Mouse (Mus musculus): ENCODE data around the gene Tbc1d1. TPM values are rescaled to one million over a fixed set of nuclear protein-coding genes. Genes with fewer than 3 reads are reported as not detected.

Gene Tbc1d1
- total and polyA plus RNA-seq, 3 experiments = 9.7 to 14.2 (median 10.2) TPM

- no peak for DNase-seq
Measured at GRCm38 (mm10) chr5:64279668-64280067, 123.6 kb downstream of the Tbc1d1 start.

- DNase-seq = no peak
Measured at GRCm38 (mm10) chr5:64280191-64280590, 124.1 kb downstream of the Tbc1d1 start.

- DNase-seq = no peak
Measured at GRCm38 (mm10) chr5:64280613-64281012, 124.5 kb downstream of the Tbc1d1 start.

GRCm38 (mm10) chr5:64281674-64282073 lies 125.6 kb downstream of the Tbc1d1 start:
- DNase-seq = peak; percentile 59

- DNase-seq = no peak
Measured at GRCm38 (mm10) chr5:64282594-64282993, 126.5 kb downstream of the Tbc1d1 start.

GRCm38 (mm10) chr5:64285289-64285688 lies 129.2 kb downstream of the Tbc1d1 start:
- no peak for DNase-seq

DNA sequence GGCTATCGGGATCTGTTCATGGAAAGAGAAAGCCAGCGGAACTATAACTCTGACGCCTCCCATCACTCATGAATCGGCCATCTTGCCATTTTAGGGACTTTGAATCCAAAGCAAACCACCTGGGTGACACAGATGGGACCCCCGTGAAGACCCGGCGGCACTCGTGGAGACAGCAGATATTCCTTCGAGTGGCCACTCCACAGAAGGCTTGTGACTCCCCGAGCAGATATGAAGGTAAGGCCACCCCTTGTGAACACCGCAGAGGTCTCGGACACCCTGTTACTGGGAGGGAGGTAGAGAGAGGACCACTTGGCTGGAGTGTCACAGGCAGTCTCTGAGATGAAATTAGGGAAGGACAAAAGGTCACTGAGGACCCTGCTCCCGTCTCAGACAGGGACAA lies 129.7 kb downstream of the Tbc1d1 start:
- no peak for DNase-seq

- DNase-seq = no peak
Measured at GRCm38 (mm10) chr5:64287287-64287686, 131.2 kb downstream of the Tbc1d1 start.

- no peak for DNase-seq
Measured at GRCm38 (mm10) chr5:64288031-64288928, 132.2 kb downstream of the Tbc1d1 start.

DNA sequence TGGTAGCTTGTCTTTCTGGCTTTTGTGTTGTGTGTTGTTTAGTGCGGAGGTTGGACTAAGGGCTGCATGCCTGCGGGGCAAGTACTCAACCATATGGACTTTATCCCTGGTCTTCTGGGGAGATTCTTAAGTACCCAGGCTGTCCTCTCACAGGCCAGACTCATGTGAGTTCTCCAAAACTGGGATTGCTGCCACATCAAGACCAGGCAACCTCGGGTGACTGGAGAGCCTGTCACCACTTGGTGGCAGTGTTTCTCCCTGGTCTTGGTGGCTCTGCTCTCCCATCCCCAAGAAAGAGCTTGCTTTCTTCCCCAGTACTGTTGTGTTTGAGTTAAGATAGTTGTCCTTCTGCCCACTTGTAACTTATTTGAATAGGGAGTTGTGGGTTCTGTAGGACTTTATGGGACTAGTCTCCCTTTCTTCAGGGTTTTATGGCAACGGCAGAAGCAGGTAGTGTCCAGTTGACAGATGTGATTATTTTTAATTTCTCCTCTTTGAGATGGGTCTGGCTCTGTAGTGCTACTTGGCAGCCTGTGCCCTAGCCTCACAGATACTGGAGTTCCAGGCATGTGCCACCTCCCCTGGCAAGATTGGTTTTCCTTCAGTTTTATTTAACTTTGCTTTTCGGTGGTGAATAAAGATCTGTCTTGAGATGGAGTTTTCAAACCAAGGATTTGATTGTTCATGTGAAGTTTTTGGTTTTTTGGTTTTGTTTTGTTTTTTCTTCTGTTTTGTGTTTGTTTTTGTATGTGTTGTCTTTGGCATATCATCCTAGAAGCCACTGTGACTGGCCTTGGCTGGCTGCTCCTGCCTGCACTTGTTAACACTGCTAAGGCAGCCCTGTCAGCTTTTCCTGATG lies 133.3 kb downstream of the Tbc1d1 start:
- peak; percentile 84 for DNase-seq

DNA sequence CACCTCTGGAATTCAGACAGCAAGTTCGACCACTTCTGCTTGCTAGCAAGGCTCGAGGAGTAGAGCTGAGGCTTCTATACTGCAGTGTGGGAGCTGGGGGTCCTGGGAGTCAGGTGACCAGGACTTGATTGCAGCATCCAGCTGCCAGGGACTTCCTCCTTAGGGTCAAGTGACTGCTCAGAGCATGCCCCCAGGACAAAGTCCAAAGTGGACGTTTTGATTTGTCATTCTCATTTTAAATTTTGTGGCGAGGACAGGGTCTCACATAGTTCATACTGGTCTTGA lies 133.9 kb downstream of the Tbc1d1 start:
- DNase-seq = no peak

DNA sequence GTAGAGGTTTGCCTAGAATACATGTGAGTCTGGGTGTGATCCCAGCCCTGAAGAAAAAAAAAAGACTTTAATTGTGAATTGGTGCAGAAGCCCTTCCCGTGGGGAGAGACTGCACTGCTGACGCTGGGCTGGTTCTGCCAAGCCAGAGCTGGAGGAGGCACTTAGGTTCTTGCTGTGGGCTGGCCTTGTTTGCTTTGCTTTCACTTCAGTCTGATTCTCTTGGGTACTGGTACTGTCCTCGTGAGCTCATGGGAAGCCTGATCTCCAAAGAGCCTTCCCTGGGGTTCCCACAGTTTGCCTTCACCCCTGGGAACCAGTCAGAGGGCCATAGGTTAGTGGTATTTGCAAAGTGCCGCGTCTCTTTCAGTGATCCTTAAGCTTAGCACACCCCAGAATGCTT lies 135.6 kb downstream of the Tbc1d1 start:
- no peak for DNase-seq

- no peak for DNase-seq
Measured at GRCm38 (mm10) chr5:64295621-64296020, 139.5 kb downstream of the Tbc1d1 start.

DNA sequence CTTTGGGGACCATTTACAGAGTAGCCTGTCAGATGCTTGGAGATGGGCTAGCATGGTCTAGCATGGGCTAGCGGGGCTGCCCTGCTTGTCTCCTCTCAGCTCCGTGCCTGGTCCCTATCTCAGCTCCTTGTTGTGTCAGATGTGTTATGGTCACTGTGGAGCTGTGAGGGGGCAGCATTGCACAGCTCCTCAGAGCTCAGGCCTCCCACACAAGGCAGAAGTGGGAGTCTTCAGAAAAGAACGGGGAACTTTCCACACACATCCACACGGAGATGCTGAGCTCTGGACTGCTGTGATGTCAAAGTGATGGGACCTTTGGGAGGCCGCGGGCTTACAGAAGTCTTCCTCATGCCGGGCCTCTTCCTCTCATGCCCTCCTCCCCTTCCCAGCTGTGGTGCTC lies 140.2 kb downstream of the Tbc1d1 start:
- DNase-seq = no peak

GRCm38 (mm10) chr5:64297100-64297499 lies 141.0 kb downstream of the Tbc1d1 start:
- DNase-seq = no peak

- DNase-seq = peak; percentile 71
Measured at GRCm38 (mm10) chr5:64298331-64299036, 142.4 kb downstream of the Tbc1d1 start.

GRCm38 (mm10) chr5:64299508-64300324 lies 143.6 kb downstream of the Tbc1d1 start:
- DNase-seq = no peak

DNA sequence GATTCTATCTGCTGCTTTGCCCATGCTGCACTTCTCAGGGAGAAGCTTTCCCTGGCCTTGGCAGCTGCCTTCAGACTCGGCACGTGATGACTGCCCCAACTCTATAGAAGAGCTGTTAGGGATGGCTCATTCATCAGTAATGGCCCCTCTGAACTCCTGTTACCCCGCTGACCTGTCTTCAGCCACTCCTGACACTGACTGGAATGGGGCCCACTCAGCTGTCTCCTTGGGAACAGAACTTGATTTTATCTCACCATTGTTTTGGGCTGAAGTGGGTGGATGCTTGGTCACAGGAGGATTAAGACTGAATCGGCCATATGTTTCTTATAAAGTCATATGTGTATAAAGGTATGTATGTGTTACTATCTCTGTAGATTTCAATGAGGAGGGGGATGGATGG lies 145.1 kb downstream of the Tbc1d1 start:
- DNase-seq = no peak

GRCm38 (mm10) chr5:64307289-64307688 lies 151.2 kb downstream of the Tbc1d1 start:
- no peak for DNase-seq

DNA sequence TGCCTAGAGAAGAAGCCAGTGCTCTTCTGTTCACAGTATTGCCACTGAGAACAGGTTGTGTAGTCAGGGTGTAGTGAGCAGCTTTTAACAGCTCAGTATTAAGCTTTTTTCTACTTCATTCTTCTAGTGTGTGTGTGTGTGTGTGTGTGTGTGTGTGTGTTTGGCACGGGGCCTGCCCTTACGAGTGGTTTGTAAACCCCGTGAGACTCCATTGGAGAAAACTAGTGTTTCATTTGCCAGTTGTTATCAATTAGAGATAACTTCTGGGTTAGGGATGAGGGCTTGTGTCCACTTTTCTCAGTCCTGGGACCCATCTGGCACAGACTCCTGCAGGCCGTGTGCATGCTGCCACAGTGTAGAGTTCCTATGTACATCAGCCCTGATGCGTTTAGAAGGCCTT lies 156.2 kb downstream of the Tbc1d1 start:
- no peak for DNase-seq

- no peak for DNase-seq
Measured at GRCm38 (mm10) chr5:64313481-64313880, 157.4 kb downstream of the Tbc1d1 start.
